Mouse (Mus musculus): Measurements from ENCODE around the gene Gm20388. TPM values are rescaled to one million over a fixed set of nuclear protein-coding genes. Genes with fewer than 3 reads are reported as not detected.

Gm20388 gene
- polyA plus RNA-seq, 1 experiment from 2014 or later, result 7.4 TPM

DNA sequence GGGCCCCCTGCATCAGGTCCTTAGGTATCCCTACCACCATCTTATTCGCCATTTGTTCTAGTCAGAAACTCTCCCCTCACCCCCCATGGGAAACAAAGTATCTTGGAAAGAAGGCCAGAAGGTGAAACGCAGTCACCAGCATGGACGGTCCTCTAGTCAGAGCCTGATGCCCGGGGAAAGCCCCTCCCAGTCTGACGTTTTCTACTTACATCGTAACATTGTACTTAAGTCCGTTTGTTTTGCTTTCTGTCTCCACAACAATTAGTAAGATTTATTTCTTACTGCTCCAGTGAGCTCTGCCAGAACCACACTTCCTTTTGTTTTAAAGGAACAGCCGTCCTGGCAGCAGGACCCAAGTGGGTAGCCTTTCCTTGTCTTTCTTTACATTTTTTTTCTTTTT is 1281.8 kb downstream of the Gm20388 start:
- Histone ChIP-seq H3K4me2 (ENCODE audit: low read depth, low read length) (no peak overlapping the region), H3K27ac (ENCODE audit: low read length) (no peak overlapping the region), H3K9ac (ENCODE audit: low read length) (no peak overlapping the region), H3K4me3 (replicated peaks; ENCODE audit: low read length) (no peak overlapping the region), H3K27me3 (ENCODE audit: control insufficient read depth, insufficient read depth, low read length) (peaks cover 5% of the 10 kb centered on the region; the same call in 1 of the 2 replicates), H3K4me1 (ENCODE audit: control insufficient read depth, insufficient read depth, low read length) (peaks cover 2% of the 10 kb centered on the region; the same call in 1 of the 2 replicates), H3K36me3 (ENCODE audit: control insufficient read depth, insufficient read depth, low read length) (no peaks in the 10 kb centered on the region), H3K9me3 (replicated peaks; ENCODE audit: control insufficient read depth, low read length) (no peaks in the 10 kb centered on the region)
- 35% methylated on average over 8 of the region's 8 CpGs for WGBS
- ATAC-seq (ENCODE audit: insufficient read depth, low FRiP score), result no peak

DNA sequence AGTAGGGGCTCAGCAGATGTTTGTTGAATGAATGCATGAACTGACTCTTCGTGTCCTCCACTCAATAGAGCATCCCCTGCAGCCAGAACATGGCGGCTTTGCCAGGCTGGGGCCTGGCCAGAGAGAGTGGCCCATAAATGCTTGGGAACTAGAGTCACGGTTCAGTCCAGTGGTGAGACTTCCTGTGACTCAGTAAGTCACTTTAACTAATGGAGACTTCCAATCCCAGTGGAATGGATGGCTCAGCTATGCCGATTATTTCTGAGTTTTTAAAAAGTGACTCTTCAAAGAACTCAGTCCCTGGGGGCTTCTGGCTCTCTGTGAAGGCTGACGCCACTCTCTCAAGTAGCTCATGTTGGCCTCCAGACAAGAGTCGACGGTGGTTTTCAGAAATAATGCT is 1285.3 kb downstream of the Gm20388 start:
- H3K9me3 ChIP-seq (replicated peaks; ENCODE audit: control insufficient read depth, low read length), result no peaks in the 10 kb centered on the region
- ATAC-seq (ENCODE audit: insufficient read depth, low FRiP score), result no peak
- H3K4me1 ChIP-seq (ENCODE audit: control insufficient read depth, insufficient read depth, low read length), result peaks cover 10% of the 10 kb centered on the region; the same call in 1 of the 2 replicates
- H3K27ac ChIP-seq (ENCODE audit: low read length), result no peak overlapping the region
- no peak overlapping the region for H3K9ac ChIP-seq (ENCODE audit: low read length)
- H3K4me2 ChIP-seq (ENCODE audit: low read depth, low read length), result no peak overlapping the region
- WGBS, result 58% methylated on average over 7 of the region's 7 CpGs
- no peaks in the 10 kb centered on the region for H3K36me3 ChIP-seq (ENCODE audit: control insufficient read depth, insufficient read depth, low read length)
- H3K4me3 ChIP-seq (replicated peaks; ENCODE audit: low read length), result no peak overlapping the region
- H3K27me3 ChIP-seq (ENCODE audit: control insufficient read depth, insufficient read depth, low read length), result peaks cover 5% of the 10 kb centered on the region; the same call in 1 of the 2 replicates

DNA sequence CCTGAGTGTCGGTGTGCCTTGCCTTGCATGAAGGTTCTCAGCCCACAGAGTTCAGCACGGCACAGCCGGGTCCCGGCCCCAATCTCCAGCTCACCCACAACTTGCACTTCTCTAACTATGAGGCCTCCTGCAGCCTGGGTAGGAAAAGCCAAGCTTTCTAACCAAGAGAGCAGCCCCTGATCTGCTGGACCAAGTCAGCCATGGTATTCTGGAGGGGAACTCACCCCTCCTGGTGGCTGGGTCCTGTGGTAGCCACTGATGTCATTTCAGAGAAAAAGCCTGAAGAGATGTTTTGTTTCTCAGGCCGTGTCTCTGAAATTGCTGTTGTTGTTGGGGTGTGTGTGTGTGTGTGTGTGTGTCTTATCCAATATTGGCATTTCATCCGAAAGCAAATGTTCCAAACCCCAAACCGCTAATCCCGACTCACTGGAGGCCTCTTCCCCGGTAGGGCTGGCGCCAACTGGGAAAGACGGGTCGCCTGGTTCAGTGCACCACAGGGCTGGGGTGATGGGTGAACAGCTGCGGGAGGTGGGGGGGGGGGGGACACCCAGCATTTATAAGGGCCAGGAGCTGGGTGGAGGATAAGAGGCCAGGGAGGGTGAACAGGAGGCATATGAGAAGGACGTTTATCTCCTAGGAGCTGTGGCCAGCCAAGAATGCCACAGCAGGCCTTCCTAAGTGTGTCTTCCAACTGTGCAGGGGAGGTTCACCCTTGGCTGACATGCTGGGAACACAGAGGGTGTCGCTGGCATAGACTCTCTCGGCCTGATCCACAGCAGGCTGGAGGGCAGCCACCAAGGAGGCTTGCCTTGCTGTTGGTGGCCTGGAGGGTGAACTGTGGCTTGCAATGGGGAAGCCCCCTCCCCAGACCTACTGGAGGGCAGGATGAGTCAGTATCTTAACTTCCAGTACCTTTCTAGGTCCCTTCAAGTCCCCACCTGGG is 1286.4 kb downstream of the Gm20388 start:
- H3K27ac ChIP-seq (ENCODE audit: low read length), result no peak overlapping the region
- no peaks in the 10 kb centered on the region for H3K36me3 ChIP-seq (ENCODE audit: control insufficient read depth, insufficient read depth, low read length)
- peaks cover 15% of the 10 kb centered on the region for H3K4me1 ChIP-seq (ENCODE audit: control insufficient read depth, insufficient read depth, low read length)
- WGBS, result 81% methylated on average over 16 of the region's 16 CpGs
- H3K27me3 ChIP-seq (ENCODE audit: control insufficient read depth, insufficient read depth, low read length), result peaks cover 5% of the 10 kb centered on the region; the same call in 1 of the 2 replicates
- no peak overlapping the region for H3K4me2 ChIP-seq (ENCODE audit: low read depth, low read length)
- no peak for ATAC-seq (ENCODE audit: insufficient read depth, low FRiP score)
- no peak overlapping the region for H3K4me3 ChIP-seq (replicated peaks; ENCODE audit: low read length)
- no peaks in the 10 kb centered on the region for H3K9me3 ChIP-seq (replicated peaks; ENCODE audit: control insufficient read depth, low read length)
- H3K9ac ChIP-seq (ENCODE audit: low read length), result no peak overlapping the region

DNA sequence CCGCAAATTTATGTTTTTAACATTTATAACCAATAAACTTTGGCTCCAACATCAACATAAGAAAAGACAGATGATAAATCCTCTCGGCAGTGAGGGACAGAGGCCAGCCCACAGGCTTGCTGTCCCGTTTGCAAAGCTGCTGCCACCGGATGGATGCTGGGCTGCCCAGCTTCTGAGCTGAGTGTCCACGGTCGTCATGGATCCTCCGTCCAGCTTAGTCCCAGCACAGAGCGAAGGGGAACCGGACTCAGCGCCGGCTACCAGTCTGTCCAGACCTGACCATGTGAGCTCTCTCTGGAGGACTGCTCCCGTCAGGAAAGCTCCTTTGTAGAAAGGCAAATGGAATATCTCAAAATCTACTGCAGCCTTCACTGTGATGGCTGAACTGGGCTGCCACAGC is 1289.4 kb downstream of the Gm20388 start:
- no peak overlapping the region for H3K27ac ChIP-seq (ENCODE audit: low read length)

DNA sequence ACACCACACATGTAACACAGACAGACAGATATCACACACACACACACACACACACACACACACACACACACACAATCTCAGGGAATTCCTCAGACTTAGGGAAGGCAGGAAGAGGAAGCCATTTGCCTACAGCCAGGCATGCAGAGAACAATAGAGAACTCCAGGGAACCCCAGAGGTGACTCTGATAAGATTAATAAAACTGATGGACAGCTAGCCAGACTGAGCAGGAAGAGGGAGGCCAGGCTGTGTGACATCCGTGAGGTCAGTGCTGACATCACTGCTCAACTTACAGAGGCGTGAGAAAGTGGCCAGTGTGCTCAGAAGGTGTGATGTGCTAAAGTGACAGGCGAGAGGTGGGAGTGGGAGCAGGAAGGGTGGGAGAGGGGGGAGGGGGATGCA is 1290.3 kb downstream of the Gm20388 start:
- Histone ChIP-seq H3K36me3 (ENCODE audit: control insufficient read depth, insufficient read depth, low read length) (no peaks in the 10 kb centered on the region), H3K4me1 (ENCODE audit: control insufficient read depth, insufficient read depth, low read length) (peaks cover 20% of the 10 kb centered on the region), H3K4me3 (replicated peaks; ENCODE audit: low read length) (no peak overlapping the region), H3K27me3 (ENCODE audit: control insufficient read depth, insufficient read depth, low read length) (no peaks in the 10 kb centered on the region), H3K9me3 (replicated peaks; ENCODE audit: control insufficient read depth, low read length) (no peaks in the 10 kb centered on the region), H3K4me2 (ENCODE audit: low read depth, low read length) (no peak overlapping the region), H3K9ac (ENCODE audit: low read length) (no peak overlapping the region), H3K27ac (ENCODE audit: low read length) (no peak overlapping the region)
- 45% methylated on average over 3 of the region's 3 CpGs for WGBS
- 0 out of 2 replicates have a peak, but pooled peaks have one; percentile 32 for ATAC-seq (ENCODE audit: insufficient read depth, low FRiP score)

More for the DNA sequence above, 1289.4 kb downstream of the Gm20388 start:
- no peaks in the 10 kb centered on the region for H3K36me3 ChIP-seq (ENCODE audit: control insufficient read depth, insufficient read depth, low read length)
- 33% methylated on average over 12 of the region's 12 CpGs for WGBS
- peaks cover 20% of the 10 kb centered on the region for H3K4me1 ChIP-seq (ENCODE audit: control insufficient read depth, insufficient read depth, low read length)
- H3K9ac ChIP-seq (ENCODE audit: low read length), result peak overlapping the region; percentile 26; the same call in 1 of the 2 replicates
- H3K4me3 ChIP-seq (replicated peaks; ENCODE audit: low read length), result no peak overlapping the region
- no peaks in the 10 kb centered on the region for H3K9me3 ChIP-seq (replicated peaks; ENCODE audit: control insufficient read depth, low read length)
- H3K4me2 ChIP-seq (ENCODE audit: low read depth, low read length), result no peak overlapping the region
- H3K27me3 ChIP-seq (ENCODE audit: control insufficient read depth, insufficient read depth, low read length), result peaks cover 2% of the 10 kb centered on the region; the same call in 1 of the 2 replicates
- 0 out of 2 replicates have a peak, but pooled peaks have one; percentile 29 for ATAC-seq (ENCODE audit: insufficient read depth, low FRiP score)

DNA sequence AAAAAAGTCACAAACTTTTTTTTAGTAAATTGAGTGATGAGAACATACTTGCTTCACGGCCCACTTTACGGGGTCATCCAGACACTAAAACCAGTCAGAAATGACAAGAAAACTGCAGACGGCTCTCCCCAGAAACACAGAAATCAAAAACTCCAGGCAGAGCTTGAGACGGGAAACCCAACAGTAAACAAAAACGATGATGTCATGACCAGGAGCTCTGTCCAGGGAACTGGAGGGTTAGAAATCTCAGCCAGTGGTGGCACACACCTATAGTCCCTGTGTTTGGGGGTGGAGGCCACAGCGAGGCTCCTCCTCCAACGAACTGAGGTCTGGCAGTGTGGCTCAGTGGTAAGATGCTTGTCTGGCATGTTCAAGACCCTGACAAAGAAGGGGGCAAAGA is 1291.0 kb downstream of the Gm20388 start:
- Histone ChIP-seq H3K4me3 (replicated peaks; ENCODE audit: low read length) (no peak overlapping the region), H3K27me3 (ENCODE audit: control insufficient read depth, insufficient read depth, low read length) (no peaks in the 10 kb centered on the region), H3K27ac (ENCODE audit: low read length) (no peak overlapping the region), H3K4me2 (ENCODE audit: low read depth, low read length) (no peak overlapping the region), H3K9me3 (replicated peaks; ENCODE audit: control insufficient read depth, low read length) (no peaks in the 10 kb centered on the region), H3K4me1 (ENCODE audit: control insufficient read depth, insufficient read depth, low read length) (peaks cover 18% of the 10 kb centered on the region), H3K36me3 (ENCODE audit: control insufficient read depth, insufficient read depth, low read length) (no peaks in the 10 kb centered on the region), H3K9ac (ENCODE audit: low read length) (no peak overlapping the region)
- ATAC-seq (ENCODE audit: insufficient read depth, low FRiP score), result no peak
- 60% methylated on average over 7 of the region's 7 CpGs for WGBS

DNA sequence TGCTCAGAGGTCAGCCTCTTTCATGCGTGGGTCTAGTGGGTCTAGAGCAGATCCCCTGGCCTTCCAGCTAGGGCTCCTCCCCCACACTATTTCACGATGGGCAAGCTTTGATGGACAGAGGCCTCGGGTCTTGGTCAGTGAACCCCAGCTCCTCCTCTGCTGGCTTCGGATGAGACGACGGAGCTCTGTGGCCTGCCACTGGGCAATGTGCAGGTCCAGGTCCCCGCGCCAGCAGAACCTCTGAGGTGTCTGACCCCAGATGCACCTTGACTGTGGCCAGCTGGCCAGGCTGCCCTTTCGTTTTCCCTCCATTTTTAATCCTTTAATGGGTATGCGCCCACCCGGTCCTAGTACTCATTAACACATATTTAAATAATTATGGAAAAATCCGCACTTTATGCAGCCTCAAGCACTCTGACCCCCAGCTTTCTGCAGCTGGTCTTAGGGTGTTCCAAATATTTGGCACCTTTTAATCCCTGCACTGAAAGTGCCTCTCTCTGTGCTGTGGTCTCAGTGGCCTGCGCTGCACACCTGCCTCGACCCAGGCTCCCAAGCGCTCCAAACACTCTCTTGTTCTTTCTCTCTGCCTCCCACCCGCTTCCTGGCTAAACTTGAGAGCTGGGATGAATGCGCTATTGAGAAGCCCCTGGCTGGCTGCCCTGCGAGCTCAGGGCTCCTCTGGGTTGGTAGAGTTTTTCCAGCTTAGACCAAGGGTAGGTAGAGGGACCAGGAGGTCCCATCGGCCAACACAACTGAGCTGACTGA is 1293.2 kb downstream of the Gm20388 start:
- Histone ChIP-seq H3K9ac (ENCODE audit: low read length) (no peak overlapping the region), H3K27ac (ENCODE audit: low read length) (no peak overlapping the region), H3K36me3 (ENCODE audit: control insufficient read depth, insufficient read depth, low read length) (no peaks in the 10 kb centered on the region), H3K4me1 (ENCODE audit: control insufficient read depth, insufficient read depth, low read length) (peaks cover 18% of the 10 kb centered on the region), H3K4me2 (ENCODE audit: low read depth, low read length) (no peak overlapping the region), H3K4me3 (replicated peaks; ENCODE audit: low read length) (no peak overlapping the region), H3K27me3 (ENCODE audit: control insufficient read depth, insufficient read depth, low read length) (no peaks in the 10 kb centered on the region), H3K9me3 (replicated peaks; ENCODE audit: control insufficient read depth, low read length) (no peaks in the 10 kb centered on the region)
- no peak for ATAC-seq (ENCODE audit: insufficient read depth, low FRiP score)
- whole genome bisulfite sequencing, result 65% methylated on average over 19 of the region's 19 CpGs

DNA sequence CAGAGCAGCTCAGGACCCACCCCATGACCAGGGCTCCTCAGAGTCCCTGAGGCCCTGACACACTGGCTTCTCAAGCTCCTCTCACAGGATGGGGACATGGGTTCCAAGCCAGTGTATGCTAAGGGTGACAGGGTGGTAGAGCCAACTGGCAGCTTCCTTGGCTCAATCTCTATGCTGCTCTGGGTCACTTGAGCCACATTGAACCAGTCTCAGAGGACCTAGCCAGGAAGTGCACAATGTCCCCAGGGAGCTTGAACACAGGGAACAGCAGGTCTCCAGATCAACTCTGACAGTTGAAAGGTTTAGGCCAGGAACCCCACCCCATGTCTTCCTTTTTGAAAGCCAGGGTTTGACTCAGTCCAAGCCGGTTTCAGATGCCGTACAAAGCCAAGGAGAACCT is 1296.5 kb downstream of the Gm20388 start:
- Histone ChIP-seq H3K4me2 (ENCODE audit: low read depth, low read length) (no peak overlapping the region), H3K36me3 (ENCODE audit: control insufficient read depth, insufficient read depth, low read length) (no peaks in the 10 kb centered on the region), H3K4me3 (replicated peaks; ENCODE audit: low read length) (no peak overlapping the region), H3K4me1 (ENCODE audit: control insufficient read depth, insufficient read depth, low read length) (0 out of 2 replicates have a peak, but pooled peaks cover 3% of the 10 kb centered on the region), H3K27ac (ENCODE audit: low read length) (no peak overlapping the region), H3K9ac (ENCODE audit: low read length) (no peak overlapping the region), H3K27me3 (ENCODE audit: control insufficient read depth, insufficient read depth, low read length) (no peaks in the 10 kb centered on the region), H3K9me3 (replicated peaks; ENCODE audit: control insufficient read depth, low read length) (no peaks in the 10 kb centered on the region)
- WGBS, result 90% methylated on average over 2 of the region's 2 CpGs
- no peak for ATAC-seq (ENCODE audit: insufficient read depth, low FRiP score)

DNA sequence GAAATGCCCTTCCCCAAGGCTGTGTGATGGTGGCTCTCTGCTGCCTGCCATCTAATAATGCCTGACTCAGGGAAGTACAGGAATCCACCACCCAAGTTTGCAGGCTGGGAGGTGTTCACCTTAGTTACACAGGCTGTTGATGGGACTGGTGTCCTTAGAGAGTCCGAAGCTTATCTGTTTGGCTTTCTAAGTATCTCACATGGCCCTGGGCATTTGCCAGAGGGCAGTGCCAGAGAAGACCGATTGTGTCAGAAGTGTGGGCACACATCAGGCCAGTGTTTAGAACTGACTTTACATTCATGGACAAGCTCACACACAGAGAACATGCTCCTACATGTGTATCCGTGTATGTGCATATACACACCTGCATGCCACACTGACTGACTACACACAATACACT is 1300.0 kb downstream of the Gm20388 start:
- H3K4me3 ChIP-seq (replicated peaks; ENCODE audit: low read length), result no peak overlapping the region
- no peaks in the 10 kb centered on the region for H3K4me1 ChIP-seq (ENCODE audit: control insufficient read depth, insufficient read depth, low read length)
- H3K27ac ChIP-seq (ENCODE audit: low read length), result no peak overlapping the region
- no peak overlapping the region for H3K9ac ChIP-seq (ENCODE audit: low read length)
- ATAC-seq (ENCODE audit: insufficient read depth, low FRiP score), result no peak
- H3K4me2 ChIP-seq (ENCODE audit: low read depth, low read length), result no peak overlapping the region
- no peaks in the 10 kb centered on the region for H3K27me3 ChIP-seq (ENCODE audit: control insufficient read depth, insufficient read depth, low read length)
- 91% methylated on average over 3 of the region's 3 CpGs for WGBS
- no peaks in the 10 kb centered on the region for H3K9me3 ChIP-seq (replicated peaks; ENCODE audit: control insufficient read depth, low read length)
- no peaks in the 10 kb centered on the region for H3K36me3 ChIP-seq (ENCODE audit: control insufficient read depth, insufficient read depth, low read length)
